Mouse (Mus musculus) ES-E14 (cell line): ENCODE data around the gene Pkhd1. TPM values are rescaled to one million over a fixed set of nuclear protein-coding genes. Genes with fewer than 3 reads are reported as not detected.

ENCODE experiments used
- DNase-seq: peaks from one replicate; pipeline ENCODE4 v3.0.0-alpha.2; 2013; ENCODE audit warnings: low read depth, low spot score
- H3K27ac ChIP-seq: 2 replicates; pipeline ENCODE4 v1.5.1; 2012; ENCODE audit warnings: low read depth, mild to moderate bottlenecking, low read length, moderate library complexity, mixed read lengths; ENCODE audit not compliant: poor library complexity, insufficient read depth, severe bottlenecking
- H3K36me3 ChIP-seq: 2 replicates; pipeline ENCODE4 v1.6.1; 2012; ENCODE audit warnings: mild to moderate bottlenecking, low read length, moderate library complexity, mixed read lengths; ENCODE audit not compliant: control insufficient read depth, poor library complexity, insufficient read depth, severe bottlenecking
- H3K4me1 ChIP-seq, 2 experiments: fragments of 150-350 bp in 1 of 2; sonication (generic) in 1 of 2; 2 replicates each; pipeline ENCODE4 v1.6.1; 2012; ENCODE audit warnings: low read length in 2 of 2, mild to moderate bottlenecking in 1 of 2, mixed read lengths in 1 of 2; ENCODE audit not compliant: control insufficient read depth in 2 of 2, insufficient read depth in 2 of 2, poor library complexity in 1 of 2
- H3K4me3 ChIP-seq, 2 experiments: fragments of 150-350 bp in 1 of 2; sonication (generic) in 1 of 2; 2 replicates each; pipeline ENCODE4 v1.5.1; 2012; ENCODE audit warnings: low read length in 2 of 2, low read depth in 1 of 2, mild to moderate bottlenecking in 1 of 2, mixed read lengths in 1 of 2; ENCODE audit not compliant: insufficient read depth in 1 of 2, poor library complexity in 1 of 2, severe bottlenecking in 1 of 2
- H3K9ac ChIP-seq: 2 replicates; pipeline ENCODE4 v1.6.1; 2012; ENCODE audit warnings: low read depth, mild to moderate bottlenecking, low read length, mixed read lengths; ENCODE audit not compliant: poor library complexity, insufficient read depth, severe bottlenecking
- H3K9me3 ChIP-seq: fragments of 150-350 bp; sonication (generic); 2 replicates; pipeline ENCODE4 v1.6.1; 2012; ENCODE audit warnings: low read depth, mild to moderate bottlenecking, low read length; ENCODE audit not compliant: control insufficient read depth, insufficient read depth
- CHD2 ChIP-seq: IDR thresholded peaks from 2 replicates; pipeline ENCODE4 v1.6.1; 2014; ENCODE audit warnings: mild to moderate bottlenecking, low read depth, low read length, inconsistent platforms
- HCFC1 ChIP-seq: IDR thresholded peaks from 2 replicates; pipeline ENCODE4 v1.6.1; 2012; ENCODE audit warnings: low read length, inconsistent platforms, borderline replicate concordance; ENCODE audit not compliant: insufficient read depth
- MAFK ChIP-seq: IDR thresholded peaks from 2 replicates; pipeline ENCODE4 v1.6.1; 2014; ENCODE audit warnings: mild to moderate bottlenecking, low read depth, low read length, inconsistent platforms; ENCODE audit not compliant: insufficient read depth
- ZC3H11A ChIP-seq: IDR thresholded peaks from 2 replicates; pipeline ENCODE4 v1.6.1; 2012; ENCODE audit warnings: low read depth, mild to moderate bottlenecking, inconsistent platforms, low read length, borderline replicate concordance
- ZNF384 ChIP-seq: IDR thresholded peaks from 2 replicates; pipeline ENCODE4 v1.6.1; 2012; ENCODE audit warnings: low read depth, low read length, inconsistent platforms
- in situ Hi-C, 2 experiments: fragments of 600-800 bp; cut with MboI; formaldehyde crosslinking; loops; one replicate each; pipeline ENCODE4 v1.15.1; 2025; ENCODE audit warnings: low sequenced_read_pairs in 2 of 2, inconsistent platforms in 1 of 2; ENCODE audit not compliant: unreplicated experiment in 2 of 2
- total RNA-seq: library from RNA; depleted of rRNA; stranded (reverse); fragments of 300-350 nt; gene quantifications from 2 replicates; pipeline ENCODE4 v1.2.3, GENCODE M21; 2012

Gene Pkhd1
- total RNA-seq, 1 experiment, result 2.0 TPM

GRCm38 (mm10) chr1:20478695-20479094 is 139.2 kb downstream of the Pkhd1 start:
- Histone ChIP-seq H3K27ac (no peak overlapping the region), H3K9ac (no peak overlapping the region), H3K4me3 (no peak overlapping the region), H3K4me1 (no peaks in the 10 kb centered on the region), H3K36me3 (no peaks in the 10 kb centered on the region), H3K9me3 (no peaks in the 10 kb centered on the region)
- in situ Hi-C loops, result no loop called here
- no peak for DNase-seq
- TF ChIP-seq MAFK, result no peak
- TF ChIP-seq ZNF384, result no peak
- no peak for TF ChIP-seq HCFC1
- TF ChIP-seq CHD2, result no peak

GRCm38 (mm10) chr1:20478266-20478659 is 139.6 kb downstream of the Pkhd1 start:
- H3K9me3 ChIP-seq, result no peaks in the 10 kb centered on the region
- no peaks in the 10 kb centered on the region for H3K36me3 ChIP-seq
- no peak overlapping the region for H3K9ac ChIP-seq
- DNase-seq, result no peak
- in situ Hi-C loops, result no loop called here
- H3K4me1 ChIP-seq, result no peaks in the 10 kb centered on the region
- no peak for TF ChIP-seq CHD2
- peak overlapping the region; percentile 35 to 49; a peak in 3 of 4 replicates for H3K4me3 ChIP-seq
- no peak overlapping the region for H3K27ac ChIP-seq

- peak overlapping the region; percentile 35 to 49 for H3K4me3 ChIP-seq
- H3K4me1 ChIP-seq, result no peaks in the 10 kb centered on the region
- TF ChIP-seq HCFC1, result no peak
- TF ChIP-seq ZC3H11A, result no peak
- no peak for TF ChIP-seq ZNF384
- no peak for TF ChIP-seq MAFK
- no peak for TF ChIP-seq CHD2
- H3K9ac ChIP-seq, result no peak overlapping the region
- H3K36me3 ChIP-seq, result no peaks in the 10 kb centered on the region
- no peak for DNase-seq
- no peaks in the 10 kb centered on the region for H3K9me3 ChIP-seq
- no peak overlapping the region for H3K27ac ChIP-seq
- in situ Hi-C loops, result no loop called here
These were observed 140.2 kb downstream of the Pkhd1 start for GRCm38 (mm10) chr1:20477561-20478265.

GRCm38 (mm10) chr1:20470770-20471169 is 147.1 kb downstream of the Pkhd1 start:
- Histone ChIP-seq H3K4me1 (no peaks in the 10 kb centered on the region), H3K9ac (no peak overlapping the region), H3K27ac (no peak overlapping the region), H3K9me3 (no peaks in the 10 kb centered on the region), H3K4me3 (no peak overlapping the region), H3K36me3 (no peaks in the 10 kb centered on the region)
- TF ChIP-seq MAFK (no peak), CHD2 (no peak)
- DNase-seq, result no peak
- in situ Hi-C loops, result no loop called here

GRCm38 (mm10) chr1:20470317-20470716 is 147.5 kb downstream of the Pkhd1 start:
- no peak overlapping the region for H3K9ac ChIP-seq
- no peaks in the 10 kb centered on the region for H3K9me3 ChIP-seq
- H3K27ac ChIP-seq, result no peak overlapping the region
- no peaks in the 10 kb centered on the region for H3K4me1 ChIP-seq
- no peak overlapping the region for H3K4me3 ChIP-seq
- H3K36me3 ChIP-seq, result no peaks in the 10 kb centered on the region
- in situ Hi-C loops, result no loop called here
- TF ChIP-seq ZNF384 (no peak), ZC3H11A (no peak), CHD2 (no peak), HCFC1 (no peak), MAFK (no peak)
- DNase-seq, result no peak
